Mouse (Mus musculus): ENCODE data around the gene Fxyd6. TPM values are rescaled to one million over a fixed set of nuclear protein-coding genes. Genes with fewer than 3 reads are reported as not detected.

Gene Fxyd6
- polyA plus RNA-seq, 1 experiment, result 36.8 TPM

Other genes with a start within 250 kb of the Fxyd6 start
- 0.98 and 1.3 TPM in 2 replicates for gene Scn4b, start 231.8 kb upstream of the Fxyd6 start, polyA plus RNA-seq (2012; rRNA removed)
- 0.06 TPM in 2 replicates for gene BC049352, start 188.2 kb upstream of the Fxyd6 start, polyA plus RNA-seq (2012; rRNA removed)
- 5.6 and 5.9 TPM in 2 replicates for gene Tmprss4, start 166.1 kb upstream of the Fxyd6 start, polyA plus RNA-seq (2012; rRNA removed)
- gene Il10ra, start 101.0 kb upstream of the Fxyd6 start, polyA plus RNA-seq (2012; rRNA removed), result 5.1 and 5.3 TPM in 2 replicates
- 35.2 and 36.0 TPM in 2 replicates for gene Tmprss13, start 51.1 kb upstream of the Fxyd6 start, polyA plus RNA-seq (2012; rRNA removed)
- 10.5 and 16.5 TPM in 2 replicates for gene Fxyd2, start 29.5 kb downstream of the Fxyd6 start, polyA plus RNA-seq (2012; rRNA removed)
- 0.07 and 0.13 TPM in 2 replicates for gene Dscaml1, start 56.4 kb downstream of the Fxyd6 start, polyA plus RNA-seq (2012; rRNA removed)

All from urinary bladder, adult 2 months (tissue).